Mouse (Mus musculus) neural tube, embryonic 12.5 days (tissue): Measurements from ENCODE around the gene Pxdn. TPM values are rescaled to one million over a fixed set of nuclear protein-coding genes. Genes with fewer than 3 reads are reported as not detected.

Experiments
- ATAC-seq: fragments of 200-750 bp; cut with Nextera tagmentation; 2 replicates; pipeline ENCODE4 v1.8.0; 2017; ENCODE audit warnings: low read depth, mild to moderate bottlenecking, moderate TSS enrichment, moderate library complexity; ENCODE audit not compliant: low FRiP score
- H3K27ac ChIP-seq: fragments of 300-500 bp; sonication (generic); 2 replicates; pipeline ENCODE4 v1.5.1; 2016
- H3K27me3 ChIP-seq: fragments of 300-500 bp; sonication (generic); replicated peaks from 2 replicates; pipeline ENCODE4 v1.6.1; 2016; ENCODE audit warnings: mild to moderate bottlenecking
- H3K36me3 ChIP-seq: fragments of 300-500 bp; sonication (generic); 2 replicates; pipeline ENCODE4 v1.6.1; 2016; ENCODE audit warnings: mild to moderate bottlenecking
- H3K4me1 ChIP-seq: fragments of 300-500 bp; sonication (generic); 2 replicates; pipeline ENCODE4 v1.6.1; 2016
- H3K4me2 ChIP-seq: fragments of 300-500 bp; sonication (generic); replicated peaks from 2 replicates; pipeline ENCODE4 v1.6.1; 2016; ENCODE audit warnings: mild to moderate bottlenecking
- H3K4me3 ChIP-seq: fragments of 300-500 bp; sonication (generic); 2 replicates; pipeline ENCODE4 v1.5.1; 2016
- H3K9ac ChIP-seq: fragments of 300-500 bp; sonication (generic); 2 replicates; pipeline ENCODE4 v1.6.1; 2016; ENCODE audit warnings: mild to moderate bottlenecking
- H3K9me3 ChIP-seq: fragments of 300-500 bp; sonication (generic); 2 replicates; pipeline ENCODE4 v1.6.1; 2016; ENCODE audit warnings: mild to moderate bottlenecking
- WGBS: fragments of 180-500 bp; shearing (Covaris S2); methylation state at CpG from one replicate; pipeline ENCODE4 v1.1.7; 2016; 5-methylcytosine and 5-hydroxymethylcytosine counted together
- polyA plus RNA-seq: library from polyadenylated mRNA; unstranded; fragments of >200 nt; fragmentation: Nextera tagmentation; extraction: Ambion mirVana; gene quantifications from 2 replicates; pipeline ENCODE4 v1.2.1, GENCODE M21; 2016

The Pxdn gene
- polyA plus RNA-seq, 1 experiment from 2014 or later: 74.1 TPM

GRCm38 (mm10) chr12:29956969-29957368 is 19.6 kb downstream of the Pxdn start:
- no peaks in the 10 kb centered on the region for H3K27me3 ChIP-seq
- no peaks in the 10 kb centered on the region for H3K9me3 ChIP-seq
- no peak overlapping the region for H3K4me3 ChIP-seq
- no peak for ATAC-seq
- 86% methylated on average over 12 of the region's 12 CpGs for WGBS
- H3K4me1 ChIP-seq: peaks cover 30% of the 10 kb centered on the region
- H3K9ac ChIP-seq: no peak overlapping the region
- no peaks in the 10 kb centered on the region for H3K36me3 ChIP-seq
- no peak overlapping the region for H3K27ac ChIP-seq
- H3K4me2 ChIP-seq: no peak overlapping the region

GRCm38 (mm10) chr12:29958637-29959036 is 21.2 kb downstream of the Pxdn start:
- 76% methylated on average over 5 of the region's 5 CpGs for WGBS
- no peaks in the 10 kb centered on the region for H3K27me3 ChIP-seq
- H3K36me3 ChIP-seq: no peaks in the 10 kb centered on the region
- H3K4me1 ChIP-seq: peaks cover 23% of the 10 kb centered on the region
- H3K27ac ChIP-seq: no peak overlapping the region
- no peak overlapping the region for H3K9ac ChIP-seq
- H3K9me3 ChIP-seq: no peaks in the 10 kb centered on the region
- H3K4me3 ChIP-seq: no peak overlapping the region
- no peak overlapping the region for H3K4me2 ChIP-seq
- ATAC-seq: no peak

GRCm38 (mm10) chr12:29961041-29961440 is 23.6 kb downstream of the Pxdn start:
- peaks cover 5% of the 10 kb centered on the region; the same call in 1 of the 2 replicates for H3K36me3 ChIP-seq
- H3K4me3 ChIP-seq: no peak overlapping the region
- ATAC-seq: no peak
- 95% methylated on average over 1 of the region's 1 CpGs for WGBS
- no peaks in the 10 kb centered on the region for H3K27me3 ChIP-seq
- no peak overlapping the region for H3K27ac ChIP-seq
- peaks cover 15% of the 10 kb centered on the region; the same call in 1 of the 2 replicates for H3K4me1 ChIP-seq
- H3K4me2 ChIP-seq: no peak overlapping the region
- H3K9me3 ChIP-seq: no peaks in the 10 kb centered on the region
- H3K9ac ChIP-seq: no peak overlapping the region

GRCm38 (mm10) chr12:29965016-29965415 is 27.6 kb downstream of the Pxdn start:
- no peaks in the 10 kb centered on the region for H3K27me3 ChIP-seq
- H3K9ac ChIP-seq: no peak overlapping the region
- H3K36me3 ChIP-seq: peaks cover 5% of the 10 kb centered on the region; the same call in 1 of the 2 replicates
- WGBS: 90% methylated on average over 6 of the region's 6 CpGs
- H3K4me3 ChIP-seq: no peak overlapping the region
- no peak overlapping the region for H3K27ac ChIP-seq
- ATAC-seq: no peak
- no peaks in the 10 kb centered on the region for H3K9me3 ChIP-seq
- no peak overlapping the region for H3K4me2 ChIP-seq
- H3K4me1 ChIP-seq: peaks cover 12% of the 10 kb centered on the region; the same call in 1 of the 2 replicates

- Histone ChIP-seq H3K27ac (no peak overlapping the region), H3K4me1 (no peaks in the 10 kb centered on the region), H3K9me3 (no peaks in the 10 kb centered on the region), H3K4me2 (no peak overlapping the region), H3K27me3 (no peaks in the 10 kb centered on the region), H3K36me3 (peaks cover 16% of the 10 kb centered on the region), H3K4me3 (no peak overlapping the region), H3K9ac (no peak overlapping the region)
- 88% methylated on average over 7 of the region's 7 CpGs for WGBS
- ATAC-seq: no peak
Observed at GRCm38 (mm10) chr12:29971795-29972464, 34.5 kb downstream of the Pxdn start.

- no peak overlapping the region for H3K9ac ChIP-seq
- 88% methylated on average over 6 of the region's 6 CpGs for WGBS
- H3K4me2 ChIP-seq: no peak overlapping the region
- no peaks in the 10 kb centered on the region for H3K4me1 ChIP-seq
- H3K27me3 ChIP-seq: no peaks in the 10 kb centered on the region
- no peaks in the 10 kb centered on the region for H3K9me3 ChIP-seq
- ATAC-seq: no peak
- no peak overlapping the region for H3K4me3 ChIP-seq
- peaks cover 19% of the 10 kb centered on the region for H3K36me3 ChIP-seq
- no peak overlapping the region for H3K27ac ChIP-seq
Observed at GRCm38 (mm10) chr12:29972533-29972932, 35.1 kb downstream of the Pxdn start.

- Histone ChIP-seq H3K36me3 (peaks cover 66% of the 10 kb centered on the region), H3K27ac (no peak overlapping the region), H3K27me3 (no peaks in the 10 kb centered on the region), H3K4me2 (no peak overlapping the region), H3K4me3 (no peak overlapping the region), H3K9ac (no peak overlapping the region), H3K4me1 (no peaks in the 10 kb centered on the region), H3K9me3 (no peaks in the 10 kb centered on the region)
- WGBS: 92% methylated on average over 8 of the region's 8 CpGs
- ATAC-seq: no peak
Observed at GRCm38 (mm10) chr12:29980076-29980475, 42.7 kb downstream of the Pxdn start.

- WGBS: 92% methylated on average over 7 of the region's 7 CpGs
- H3K9ac ChIP-seq: no peak overlapping the region
- no peaks in the 10 kb centered on the region for H3K4me1 ChIP-seq
- no peak overlapping the region for H3K4me2 ChIP-seq
- H3K27ac ChIP-seq: no peak overlapping the region
- ATAC-seq: no peak
- no peak overlapping the region for H3K4me3 ChIP-seq
- peaks cover 76% of the 10 kb centered on the region for H3K36me3 ChIP-seq
- no peaks in the 10 kb centered on the region for H3K27me3 ChIP-seq
- H3K9me3 ChIP-seq: no peaks in the 10 kb centered on the region
Observed at GRCm38 (mm10) chr12:29981722-29982293, 44.4 kb downstream of the Pxdn start.

- 97% methylated on average over 9 of the region's 9 CpGs for WGBS
- H3K27me3 ChIP-seq: no peaks in the 10 kb centered on the region
- H3K4me3 ChIP-seq: no peak overlapping the region
- peaks cover 84% of the 10 kb centered on the region for H3K36me3 ChIP-seq
- no peak overlapping the region for H3K27ac ChIP-seq
- no peaks in the 10 kb centered on the region for H3K9me3 ChIP-seq
- no peak overlapping the region for H3K4me2 ChIP-seq
- no peak overlapping the region for H3K9ac ChIP-seq
- no peak for ATAC-seq
- no peaks in the 10 kb centered on the region for H3K4me1 ChIP-seq
Observed at GRCm38 (mm10) chr12:29983190-29983589, 45.8 kb downstream of the Pxdn start.

- Histone ChIP-seq H3K27ac (no peak overlapping the region), H3K4me3 (no peak overlapping the region), H3K4me1 (no peaks in the 10 kb centered on the region), H3K36me3 (peaks cover 71% of the 10 kb centered on the region), H3K9me3 (no peaks in the 10 kb centered on the region), H3K27me3 (no peaks in the 10 kb centered on the region), H3K4me2 (no peak overlapping the region), H3K9ac (no peak overlapping the region)
- 95% methylated on average over 6 of the region's 6 CpGs for WGBS
- ATAC-seq: no peak
Observed at GRCm38 (mm10) chr12:29985126-29985525, 47.7 kb downstream of the Pxdn start.

GRCm38 (mm10) chr12:29986241-29986640 is 48.8 kb downstream of the Pxdn start:
- WGBS: 97% methylated on average over 10 of the region's 10 CpGs
- Histone ChIP-seq H3K4me3 (no peak overlapping the region), H3K9me3 (no peaks in the 10 kb centered on the region), H3K9ac (no peak overlapping the region), H3K4me2 (no peak overlapping the region), H3K36me3 (peaks cover 69% of the 10 kb centered on the region), H3K27ac (no peak overlapping the region), H3K27me3 (no peaks in the 10 kb centered on the region), H3K4me1 (no peaks in the 10 kb centered on the region)
- no peak for ATAC-seq

GRCm38 (mm10) chr12:29998895-29999294 is 61.5 kb downstream of the Pxdn start:
- Histone ChIP-seq H3K9ac (no peak overlapping the region), H3K27me3 (no peaks in the 10 kb centered on the region), H3K4me2 (no peak overlapping the region), H3K36me3 (peaks cover 93% of the 10 kb centered on the region), H3K27ac (no peak overlapping the region), H3K9me3 (no peaks in the 10 kb centered on the region), H3K4me3 (no peak overlapping the region), H3K4me1 (peaks cover 6% of the 10 kb centered on the region; the same call in 1 of the 2 replicates)
- ATAC-seq: no peak
- WGBS: 97% methylated on average over 5 of the region's 5 CpGs

- Histone ChIP-seq H3K27me3 (no peaks in the 10 kb centered on the region), H3K4me3 (no peak overlapping the region), H3K27ac (no peak overlapping the region), H3K9ac (no peak overlapping the region), H3K36me3 (peaks cover 85% of the 10 kb centered on the region), H3K4me1 (peaks cover 6% of the 10 kb centered on the region; the same call in 1 of the 2 replicates), H3K4me2 (no peak overlapping the region), H3K9me3 (no peaks in the 10 kb centered on the region)
- 97% methylated on average over 16 of the region's 16 CpGs for WGBS
- no peak for ATAC-seq
Observed at GRCm38 (mm10) chr12:30001951-30002350, 64.5 kb downstream of the Pxdn start.
